Mouse (Mus musculus) intestine, postnatal 0 days (tissue): Measurements from ENCODE around the gene Eri3. TPM values are rescaled to one million over a fixed set of nuclear protein-coding genes. Genes with fewer than 3 reads are reported as not detected.

Experiments used
- ATAC-seq: fragments of 200-750 bp; cut with Nextera tagmentation; 2 replicates; pipeline ENCODE4 v1.8.0; 2017; ENCODE audit warnings: mild to moderate bottlenecking, moderate TSS enrichment, moderate library complexity
- H3K27ac ChIP-seq: fragments of 300-500 bp; sonication (generic); 2 replicates; pipeline ENCODE4 v1.5.1; 2014; ENCODE audit warnings: mild to moderate bottlenecking, low read depth, low read length, moderate library complexity
- H3K27me3 ChIP-seq: fragments of 300-500 bp; sonication (generic); replicated peaks from 2 replicates; pipeline ENCODE4 v1.6.1; 2014; ENCODE audit warnings: low read length, mixed read lengths; ENCODE audit not compliant: control insufficient read depth, insufficient read depth
- H3K36me3 ChIP-seq: fragments of 300-500 bp; sonication (generic); 2 replicates; pipeline ENCODE4 v1.6.1; 2014; ENCODE audit warnings: mild to moderate bottlenecking, moderate library complexity; ENCODE audit not compliant: control insufficient read depth, insufficient read depth
- H3K4me1 ChIP-seq: fragments of 300-500 bp; sonication (generic); replicated peaks from 2 replicates; pipeline ENCODE4 v1.6.1; 2014; ENCODE audit warnings: antibody characterized with exemption, low read length, mixed read lengths; ENCODE audit not compliant: control insufficient read depth, insufficient read depth
- H3K4me2 ChIP-seq: fragments of 300-500 bp; sonication (generic); replicated peaks from 2 replicates; pipeline ENCODE4 v1.6.1; 2014; ENCODE audit warnings: low read depth, mild to moderate bottlenecking, moderate library complexity
- H3K4me3 ChIP-seq: fragments of 300-500 bp; sonication (generic); 2 replicates; pipeline ENCODE4 v1.5.1; 2014; ENCODE audit warnings: low read depth, low read length
- H3K9ac ChIP-seq: fragments of 300-500 bp; sonication (generic); 2 replicates; pipeline ENCODE4 v1.6.1; 2014; ENCODE audit warnings: mild to moderate bottlenecking, low read depth, low read length
- H3K9me3 ChIP-seq: fragments of 300-500 bp; sonication (generic); 2 replicates; pipeline ENCODE4 v1.6.1; 2016; ENCODE audit warnings: mixed run types; ENCODE audit not compliant: control insufficient read depth
- CTCF ChIP-seq: sonication (generic); IDR thresholded peaks from 2 replicates; pipeline ENCODE4 v1.5.1; 2016; ENCODE audit warnings: low read depth, mild to moderate bottlenecking, control low read depth, antibody characterized with exemption, moderate library complexity
- WGBS: fragments of 180-500 bp; shearing (Covaris S2); extraction: QIAGEN DNeasy Blood & Tissue Kit; methylation state at CpG from one replicate; pipeline ENCODE4 v1.1.7; 2014; 5-methylcytosine and 5-hydroxymethylcytosine counted together
- polyA plus RNA-seq: library from polyadenylated mRNA; unstranded; fragments of >200 nt; fragmentation: Nextera tagmentation; extraction: Ambion mirVana; gene quantifications from 2 replicates; pipeline ENCODE4 v1.2.1, GENCODE M21; 2015

The Eri3 gene
- polyA plus RNA-seq, 1 experiment from 2014 or later, result 46.3 TPM

GRCm38 (mm10) chr4:117529843-117530242 lies 20.3 kb upstream of the Eri3 start:
- no peaks in the 10 kb centered on the region for H3K36me3 ChIP-seq
- H3K27ac ChIP-seq, result no peak overlapping the region
- no peak overlapping the region for H3K9ac ChIP-seq
- no peak overlapping the region for H3K4me2 ChIP-seq
- TF ChIP-seq CTCF, result no peak
- H3K4me1 ChIP-seq, result no peaks in the 10 kb centered on the region
- H3K27me3 ChIP-seq, result peaks cover 2% of the 10 kb centered on the region; the same call in 1 of the 2 replicates
- WGBS, result 83% methylated on average over 4 of the region's 4 CpGs
- H3K4me3 ChIP-seq, result no peak overlapping the region
- H3K9me3 ChIP-seq, result no peaks in the 10 kb centered on the region
- ATAC-seq, result no peak

DNA sequence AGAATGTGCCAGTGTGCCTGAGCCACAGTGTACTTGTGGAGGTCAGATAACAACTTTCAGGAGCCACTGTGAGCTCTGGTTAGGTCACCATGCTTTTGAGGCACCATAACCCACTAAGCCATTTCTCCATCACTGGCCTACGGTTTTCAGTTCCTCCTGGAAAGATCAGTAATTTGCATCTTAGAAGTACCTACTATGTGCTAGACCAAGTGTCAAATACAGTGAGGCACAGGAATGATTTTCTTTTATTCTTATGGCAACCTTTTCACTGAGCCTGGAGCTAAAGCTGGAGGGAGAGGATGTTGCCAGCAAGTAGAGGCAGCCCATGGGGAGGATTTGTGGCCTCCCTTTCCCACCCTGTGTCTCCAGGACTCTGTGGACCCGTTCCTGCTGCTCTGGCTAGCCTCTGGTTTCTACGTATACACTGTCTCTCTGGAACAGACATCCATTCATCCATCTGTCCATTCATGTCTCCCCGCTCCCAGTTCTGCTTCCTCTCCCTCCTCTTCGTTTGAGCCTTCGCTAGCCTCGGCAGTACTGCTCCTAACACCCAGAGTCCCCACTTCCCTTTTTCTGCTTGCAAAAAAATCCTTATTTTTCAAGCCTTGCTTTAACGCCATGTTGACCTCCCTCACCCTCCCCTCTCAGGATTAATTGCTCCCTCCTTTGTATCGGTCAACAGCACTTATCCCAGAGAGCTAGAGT lies 14.5 kb upstream of the Eri3 start:
- TF ChIP-seq CTCF, result no peak
- H3K4me1 ChIP-seq, result no peaks in the 10 kb centered on the region
- no peak for ATAC-seq
- no peak overlapping the region for H3K4me3 ChIP-seq
- 62% methylated on average over 9 of the region's 9 CpGs for WGBS
- no peaks in the 10 kb centered on the region for H3K36me3 ChIP-seq
- H3K27me3 ChIP-seq, result no peaks in the 10 kb centered on the region
- H3K9ac ChIP-seq, result no peak overlapping the region
- no peak overlapping the region for H3K4me2 ChIP-seq
- no peaks in the 10 kb centered on the region for H3K9me3 ChIP-seq
- no peak overlapping the region for H3K27ac ChIP-seq

DNA sequence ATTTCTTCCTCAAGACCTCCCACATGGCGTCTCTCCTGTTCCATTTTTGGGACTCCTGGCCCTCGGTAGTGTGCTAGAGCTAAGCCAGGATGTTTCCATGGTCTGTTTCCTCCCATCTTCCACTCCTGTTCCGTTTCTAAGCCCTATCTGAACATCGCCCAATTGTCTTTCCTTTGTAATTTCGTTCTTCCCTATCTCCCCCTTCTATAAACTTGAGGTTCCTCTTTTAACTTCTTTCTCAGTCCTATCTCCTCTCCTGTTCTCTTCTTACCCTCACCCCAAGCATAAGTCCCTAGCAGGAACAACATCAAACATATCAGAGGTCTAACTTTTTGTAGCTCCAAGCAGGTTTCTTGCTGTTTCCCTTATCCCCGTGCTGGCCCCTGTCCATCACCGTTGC lies 13.2 kb upstream of the Eri3 start:
- Histone ChIP-seq H3K4me1 (no peaks in the 10 kb centered on the region), H3K4me3 (no peak overlapping the region), H3K9me3 (no peaks in the 10 kb centered on the region), H3K27ac (no peak overlapping the region), H3K4me2 (no peak overlapping the region), H3K27me3 (no peaks in the 10 kb centered on the region), H3K36me3 (no peaks in the 10 kb centered on the region), H3K9ac (no peak overlapping the region)
- no peak for ATAC-seq
- 84% methylated on average over 7 of the region's 7 CpGs for WGBS
- TF ChIP-seq CTCF, result no peak

DNA sequence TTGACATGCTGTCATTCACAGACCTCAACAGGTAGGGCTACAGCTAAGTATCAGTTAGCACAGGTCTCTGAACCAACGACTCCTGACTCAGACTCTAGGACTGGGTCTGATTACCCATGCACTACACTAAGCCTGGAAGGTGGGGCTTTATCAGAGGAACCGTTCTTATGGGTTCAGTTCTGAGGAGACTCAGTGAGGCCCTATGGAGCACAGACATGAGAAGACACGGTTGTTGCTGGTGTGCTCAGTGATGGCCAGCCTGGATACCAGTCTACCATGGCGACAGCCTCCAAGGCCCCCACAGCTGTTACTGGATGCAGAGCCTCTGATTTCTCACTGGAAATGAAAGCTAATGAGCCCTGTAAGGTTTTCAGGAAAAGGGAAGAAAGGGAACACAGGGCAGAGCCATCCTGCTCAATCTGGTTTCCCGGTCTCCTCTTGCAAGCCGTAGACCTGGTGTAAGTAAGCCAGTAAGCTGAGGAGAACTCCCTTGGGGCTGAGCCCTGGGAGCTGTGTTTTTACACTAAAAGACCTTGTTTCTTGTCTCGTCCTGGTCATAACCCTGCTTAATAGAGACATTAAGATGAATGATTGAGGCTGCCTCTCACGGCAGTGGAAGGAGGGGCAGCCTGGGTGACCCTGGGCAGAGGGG lies 10.7 kb upstream of the Eri3 start:
- Histone ChIP-seq H3K9ac (no peak overlapping the region), H3K4me2 (no peak overlapping the region), H3K36me3 (no peaks in the 10 kb centered on the region), H3K27me3 (no peaks in the 10 kb centered on the region), H3K4me1 (no peaks in the 10 kb centered on the region), H3K4me3 (no peak overlapping the region), H3K27ac (no peak overlapping the region), H3K9me3 (no peaks in the 10 kb centered on the region)
- TF ChIP-seq CTCF, result no peak
- WGBS, result 71% methylated on average over 8 of the region's 8 CpGs
- no peak for ATAC-seq

GRCm38 (mm10) chr4:117540571-117540970 lies 9.6 kb upstream of the Eri3 start:
- no peak overlapping the region for H3K9ac ChIP-seq
- H3K4me1 ChIP-seq, result no peaks in the 10 kb centered on the region
- no peaks in the 10 kb centered on the region for H3K36me3 ChIP-seq
- no peak overlapping the region for H3K4me3 ChIP-seq
- no peaks in the 10 kb centered on the region for H3K27me3 ChIP-seq
- H3K9me3 ChIP-seq, result no peaks in the 10 kb centered on the region
- no peak overlapping the region for H3K27ac ChIP-seq
- TF ChIP-seq CTCF, result no peak
- 61% methylated on average over 5 of the region's 5 CpGs for WGBS
- H3K4me2 ChIP-seq, result no peak overlapping the region
- ATAC-seq, result no peak

DNA sequence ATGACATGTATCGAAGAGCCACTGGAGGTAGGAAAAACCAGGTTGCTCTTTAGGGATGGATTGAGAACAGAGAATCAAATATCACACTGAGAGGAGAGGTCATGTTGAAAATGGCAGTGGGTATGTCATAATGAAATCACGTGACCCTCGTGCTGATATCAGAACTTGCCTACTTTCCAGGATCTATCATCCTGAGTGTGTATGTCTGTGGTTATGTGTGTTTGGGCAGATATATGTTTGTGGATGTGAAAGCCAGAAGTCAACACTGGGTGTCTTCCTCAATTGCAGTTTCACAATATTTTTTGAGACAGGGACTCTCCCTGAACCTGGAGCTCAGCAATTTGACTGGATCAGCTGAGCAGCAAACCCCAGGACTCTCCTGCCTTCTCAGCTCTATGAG lies 4.7 kb upstream of the Eri3 start:
- no peaks in the 10 kb centered on the region for H3K9me3 ChIP-seq
- no peak for ATAC-seq
- WGBS, result 90% methylated on average over 3 of the region's 3 CpGs

More for the DNA sequence above, 4.7 kb upstream of the Eri3 start:
- no peak for TF ChIP-seq CTCF
- Histone ChIP-seq H3K4me3 (no peak overlapping the region), H3K36me3 (no peaks in the 10 kb centered on the region), H3K27me3 (no peaks in the 10 kb centered on the region), H3K4me2 (no peak overlapping the region), H3K27ac (no peak overlapping the region), H3K4me1 (no peaks in the 10 kb centered on the region; the same call in 1 of the 2 replicates), H3K9ac (no peak overlapping the region)
